Comparison of ENCODE assay signal across 16 mouse cellular contexts in genomic region chr9:43473601-43474302, GRCm38 (mm10).
A peak's percentile ranks its signal among the peaks of the same experiment; 100 is the strongest.
DNase-seq lines count a peak whose midpoint lies in the region; ATAC-seq and TF ChIP-seq lines count a peak whose summit lies in the region.
"Had no signal": no experiment of that assay in that cellular context is flagged by ENCODE, and none has a peak within 500 bp of the region (broad histone marks: within the 10 kb centered on the region; RNA-seq: fewer than 3 reads in every experiment).

No protein-coding gene starts in this region.

- no peaks in the 10 kb centered on the region for H3K27me3 ChIP-seq in forebrain, embryonic 13.5 days
- no peaks in the 10 kb centered on the region for H3K27me3 ChIP-seq in forebrain, embryonic 11.5 days (ENCODE audit: control insufficient read depth, insufficient read depth, low read length)
- no peaks in the 10 kb centered on the region for H3K27me3 ChIP-seq in forebrain, postnatal 0 days (ENCODE audit: insufficient read depth, low read length)
- H3K27me3 ChIP-seq: lung, embryonic 15.5 days; stomach, embryonic 15.5 days had no signal

- ATAC-seq in forebrain, embryonic 13.5 days, result peak; percentile 62
- ATAC-seq in forebrain, embryonic 11.5 days (replicated peaks; ENCODE audit: low FRiP score), result no peak
- peak; percentile 73 for ATAC-seq in forebrain, postnatal 0 days
- ATAC-seq in activated CD4-positive, CD25-positive, alpha-beta regulatory T cell, adult 4 months, result no peak
- ATAC-seq: intestine, postnatal 0 days had no signal

- WGBS in forebrain, embryonic 13.5 days, result 51% methylated on average over 16 of the region's 16 CpGs
- 66% methylated on average over 16 of the region's 16 CpGs for WGBS in forebrain, embryonic 11.5 days
- 23% methylated on average over 16 of the region's 16 CpGs for WGBS in forebrain, postnatal 0 days

- no peak for TF ChIP-seq CTCF in brain, embryonic 14.5 days (IDR thresholded peaks at IDR 0.05; ENCODE audit: borderline replicate concordance, extremely low read depth, insufficient read depth, insufficient read length)
- TF ChIP-seq CTCF in forebrain, postnatal 0 days (IDR thresholded peaks at IDR 0.05; ENCODE audit: low read depth), result no peak

- no peak overlapping the region for H3K9ac ChIP-seq in forebrain, embryonic 13.5 days
- no peak overlapping the region for H3K9ac ChIP-seq in forebrain, embryonic 11.5 days (ENCODE audit: low read length)
- 0 out of 2 replicates have a peak overlapping the region, but pooled peaks have one; percentile 3 for H3K9ac ChIP-seq in forebrain, postnatal 0 days
- H3K9ac ChIP-seq: lung, embryonic 15.5 days; stomach, embryonic 15.5 days had no signal

- no peak for TF ChIP-seq POLR2A in brain, embryonic 14.5 days (IDR thresholded peaks at IDR 0.05; ENCODE audit: borderline replicate concordance, extremely low read depth, insufficient read depth, insufficient read length, poor library complexity, severe bottlenecking)

- intact Hi-C loops in left cerebral cortex, postnatal 14 days (cut with DNase I), result loop anchor here (5.0 kb wide), 1 partner anchor 64 kb away; no protein-coding TSS in a partner anchor

- H3K27ac ChIP-seq in forebrain, embryonic 13.5 days, result peak overlapping the region; percentile 33
- H3K27ac ChIP-seq in forebrain, embryonic 11.5 days (ENCODE audit: low read depth, low read length), result no peak overlapping the region
- no peak overlapping the region for H3K27ac ChIP-seq in forebrain, postnatal 0 days (ENCODE audit: low read depth, low read length)
- H3K27ac ChIP-seq: lung, embryonic 15.5 days; stomach, embryonic 15.5 days had no signal

- H3K9me3 ChIP-seq in forebrain, embryonic 13.5 days (replicated peaks), result no peaks in the 10 kb centered on the region
- H3K9me3 ChIP-seq in forebrain, embryonic 11.5 days (ENCODE audit: control insufficient read depth, low read length), result no peaks in the 10 kb centered on the region
- no peaks in the 10 kb centered on the region for H3K9me3 ChIP-seq in forebrain, postnatal 0 days (ENCODE audit: low read length)
- H3K9me3 ChIP-seq: lung, embryonic 15.5 days; stomach, embryonic 15.5 days had no signal

- peak overlapping the region; percentile 32 for H3K4me2 ChIP-seq in forebrain, embryonic 13.5 days
- H3K4me2 ChIP-seq in forebrain, embryonic 11.5 days (ENCODE audit: low read depth, low read length, severe bottlenecking), result no peak overlapping the region
- H3K4me2 ChIP-seq in forebrain, postnatal 0 days (ENCODE audit: low read depth), result peak overlapping the region; percentile 23; the same call in 1 of the 2 replicates
- H3K4me2 ChIP-seq: lung, embryonic 15.5 days; stomach, embryonic 15.5 days had no signal

- peaks cover 24% of the 10 kb centered on the region for H3K4me1 ChIP-seq in forebrain, embryonic 13.5 days
- no peaks in the 10 kb centered on the region; the same call in 1 of the 2 replicates for H3K4me1 ChIP-seq in forebrain, embryonic 11.5 days (replicated peaks; ENCODE audit: control insufficient read depth, insufficient read depth, low read length)
- peaks cover 15% of the 10 kb centered on the region; the same call in 1 of the 2 replicates for H3K4me1 ChIP-seq in forebrain, postnatal 0 days (ENCODE audit: insufficient read depth)
- H3K4me1 ChIP-seq: lung, embryonic 15.5 days; stomach, embryonic 15.5 days had no signal

- H3K4me3 ChIP-seq in forebrain, embryonic 13.5 days, result no peak overlapping the region
- H3K4me3 ChIP-seq in forebrain, embryonic 11.5 days (ENCODE audit: low read depth, low read length), result no peak overlapping the region
- H3K4me3 ChIP-seq in forebrain, postnatal 0 days (ENCODE audit: low read depth, low read length), result no peak overlapping the region
- H3K4me3 ChIP-seq: erythroblast, embryonic 14.5 days; lung, embryonic 15.5 days; stomach, embryonic 15.5 days had no signal

- DNase-seq in forebrain, embryonic 11.5 days (ENCODE audit: low spot score), result no peak
- peak; percentile 26 to 46 for DNase-seq in left cerebral cortex, postnatal 14 days (ENCODE audit: low spot score in 2 of 2)
- DNase-seq in left cerebral cortex, adult 11 months (ENCODE audit: low spot score), result no peak
- peak; percentile 90 for DNase-seq in brain, embryonic 14.5 days (ENCODE audit: low read depth)
- peak; percentile 50 for DNase-seq in forebrain, postnatal 0 days
- DNase-seq in testis, postnatal 14 days (ENCODE audit: low spot score), result no peak
- DNase-seq: adrenal gland, adult 2 months; cerebellum, adult 2 months; embryo, embryonic 11 days; kidney, postnatal 10 days had no signal

- no peaks in the 10 kb centered on the region for H3K36me3 ChIP-seq in forebrain, embryonic 13.5 days (ENCODE audit: poor library complexity, severe bottlenecking)
- no peaks in the 10 kb centered on the region for H3K36me3 ChIP-seq in forebrain, embryonic 11.5 days (ENCODE audit: control insufficient read depth, insufficient read depth, low read length)
- H3K36me3 ChIP-seq in forebrain, postnatal 0 days (ENCODE audit: insufficient read depth), result no peaks in the 10 kb centered on the region
- H3K36me3 ChIP-seq: lung, embryonic 15.5 days; stomach, embryonic 15.5 days had no signal

Comparison
In these comparisons a context has a peak if more than half of its experiments do, and no peak if none do; other contexts are left out.
1. ATAC-seq: peak in forebrain, embryonic 13.5 days (single experiment) and forebrain, postnatal 0 days (single experiment); none in forebrain, embryonic 11.5 days (single experiment) and activated CD4-positive, CD25-positive, alpha-beta regulatory T cell, adult 4 months (single experiment).
2. DNase-seq: peak in left cerebral cortex, postnatal 14 days (2 of 2), brain, embryonic 14.5 days (single experiment) and forebrain, postnatal 0 days (single experiment); none in forebrain, embryonic 11.5 days (single experiment), left cerebral cortex, adult 11 months (single experiment) and testis, postnatal 14 days (single experiment).